Mouse (Mus musculus) limb, embryonic 10.5 days (tissue): ENCODE measurements around the gene Gm12394. TPM values are rescaled to one million over a fixed set of nuclear protein-coding genes. Genes with fewer than 3 reads are reported as not detected.
"Not testable (repeated sequence)": the region's sequence is repeated elsewhere in the genome, so short reads cannot be mapped to it uniquely, and the experiment has no call there.

Experiments
- DNase-seq: peaks from one replicate; pipeline ENCODE4 v3.0.0-alpha.2; 2017; ENCODE audit warnings: low spot score
- H3K27ac ChIP-seq: fragments of 300-500 bp; sonication (generic); 2 replicates; pipeline ENCODE4 v1.5.1; 2016; ENCODE audit warnings: mild to moderate bottlenecking
- H3K27me3 ChIP-seq: fragments of 300-500 bp; sonication (generic); 2 replicates; pipeline ENCODE4 v1.6.1; 2016; ENCODE audit warnings: low read depth, mild to moderate bottlenecking; ENCODE audit not compliant: poor library complexity, severe bottlenecking
- H3K36me3 ChIP-seq: fragments of 300-500 bp; sonication (generic); 2 replicates; pipeline ENCODE4 v1.6.1; 2016; ENCODE audit warnings: mild to moderate bottlenecking, moderate library complexity
- H3K4me1 ChIP-seq: fragments of 300-500 bp; sonication (generic); 2 replicates; pipeline ENCODE4 v1.6.1; 2016
- H3K4me3 ChIP-seq: fragments of 300-500 bp; sonication (generic); 2 replicates; pipeline ENCODE4 v1.5.1; 2016; ENCODE audit warnings: mild to moderate bottlenecking, moderate library complexity
- H3K9me3 ChIP-seq: fragments of 300-500 bp; sonication (generic); replicated peaks from 2 replicates; pipeline ENCODE4 v1.6.1; 2016; ENCODE audit warnings: mild to moderate bottlenecking
- WGBS: fragments of 180-500 bp; shearing (Covaris S2); methylation state at CpG from one replicate; pipeline ENCODE4 v1.1.7; 2016; 5-methylcytosine and 5-hydroxymethylcytosine counted together
- polyA plus RNA-seq: library from polyadenylated mRNA; unstranded; fragments of >200 nt; fragmentation: Nextera tagmentation; extraction: Ambion mirVana; gene quantifications from 2 replicates; pipeline ENCODE4 v1.2.1, GENCODE M21; 2016

The Gm12394 gene
- polyA plus RNA-seq = 0.06 TPM in 1 of 2 replicates, not detected in the other

GRCm38 (mm10) chr4:42856671-42857070, at the start of gene Gm12394:
Gene Gm12394, minus strand, starts transcription at chr4:42856771.
- WGBS = 82% methylated on average over 1 of the region's 1 CpGs
- H3K27me3 ChIP-seq, H3K27ac ChIP-seq, H3K36me3 ChIP-seq, DNase-seq, H3K9me3 ChIP-seq, H3K4me3 ChIP-seq, H3K4me1 ChIP-seq: not testable (repeated sequence)

- Histone ChIP-seq H3K4me1 (no peaks in the 10 kb centered on the region), H3K27ac (no peak overlapping the region), H3K36me3 (no peaks in the 10 kb centered on the region), H3K4me3 (no peak overlapping the region), H3K27me3 (no peaks in the 10 kb centered on the region), H3K9me3 (no peaks in the 10 kb centered on the region)
- WGBS = 84% methylated on average over 6 of the region's 6 CpGs
- DNase-seq = no peak
Measured at GRCm38 (mm10) chr4:42904966-42905365, 48.4 kb upstream of the Gm12394 start.

GRCm38 (mm10) chr4:42904523-42904922, 48.0 kb upstream of the Gm12394 start:
- DNase-seq = no peak
- WGBS = 85% methylated on average over 3 of the region's 3 CpGs
- Histone ChIP-seq H3K9me3 (no peaks in the 10 kb centered on the region), H3K4me3 (no peak overlapping the region), H3K27me3 (no peaks in the 10 kb centered on the region), H3K27ac (no peak overlapping the region), H3K4me1 (no peaks in the 10 kb centered on the region), H3K36me3 (no peaks in the 10 kb centered on the region)

GRCm38 (mm10) chr4:42903942-42904341, 47.4 kb upstream of the Gm12394 start:
- Histone ChIP-seq H3K9me3 (no peaks in the 10 kb centered on the region), H3K4me3 (no peak overlapping the region), H3K27ac (no peak overlapping the region), H3K27me3 (no peaks in the 10 kb centered on the region), H3K4me1 (no peaks in the 10 kb centered on the region), H3K36me3 (no peaks in the 10 kb centered on the region)
- 92% methylated on average over 1 of the region's 1 CpGs for WGBS
- no peak for DNase-seq

GRCm38 (mm10) chr4:42902730-42903129, 46.2 kb upstream of the Gm12394 start:
- Histone ChIP-seq H3K36me3 (no peaks in the 10 kb centered on the region), H3K27ac (no peak overlapping the region), H3K4me1 (0 out of 2 replicates have a peak, but pooled peaks cover 3% of the 10 kb centered on the region), H3K27me3 (no peaks in the 10 kb centered on the region), H3K4me3 (no peak overlapping the region), H3K9me3 (no peaks in the 10 kb centered on the region)
- 93% methylated on average over 5 of the region's 5 CpGs for whole genome bisulfite sequencing
- no peak for DNase-seq

- no peaks in the 10 kb centered on the region for H3K9me3 ChIP-seq
- no peaks in the 10 kb centered on the region for H3K27me3 ChIP-seq
- peak; percentile 43 for DNase-seq
- H3K4me1 ChIP-seq = 0 out of 2 replicates have a peak, but pooled peaks cover 3% of the 10 kb centered on the region
- no peak overlapping the region for H3K4me3 ChIP-seq
- H3K27ac ChIP-seq = no peak overlapping the region
- H3K36me3 ChIP-seq = no peaks in the 10 kb centered on the region
- 67% methylated on average over 9 of the region's 9 CpGs for WGBS
Measured at GRCm38 (mm10) chr4:42902174-42902573, 45.6 kb upstream of the Gm12394 start.

GRCm38 (mm10) chr4:42900878-42901277, 44.3 kb upstream of the Gm12394 start:
- Histone ChIP-seq H3K36me3 (no peaks in the 10 kb centered on the region), H3K27ac (no peak overlapping the region), H3K4me3 (no peak overlapping the region), H3K9me3 (no peaks in the 10 kb centered on the region), H3K4me1 (0 out of 2 replicates have a peak, but pooled peaks cover 3% of the 10 kb centered on the region), H3K27me3 (no peaks in the 10 kb centered on the region)
- WGBS = 79% methylated on average over 5 of the region's 5 CpGs
- no peak for DNase-seq

GRCm38 (mm10) chr4:42898914-42899313, 42.3 kb upstream of the Gm12394 start:
- Histone ChIP-seq H3K27ac (no peak overlapping the region), H3K36me3 (no peaks in the 10 kb centered on the region), H3K27me3 (no peaks in the 10 kb centered on the region), H3K4me3 (no peak overlapping the region), H3K4me1 (0 out of 2 replicates have a peak, but pooled peaks cover 3% of the 10 kb centered on the region), H3K9me3 (no peaks in the 10 kb centered on the region)
- no peak for DNase-seq
- WGBS = 40% methylated on average over 3 of the region's 3 CpGs

GRCm38 (mm10) chr4:42895118-42895517, 38.5 kb upstream of the Gm12394 start:
- Histone ChIP-seq H3K36me3 (no peaks in the 10 kb centered on the region), H3K27ac (no peak overlapping the region), H3K27me3 (no peaks in the 10 kb centered on the region), H3K9me3 (no peaks in the 10 kb centered on the region), H3K4me3 (no peak overlapping the region), H3K4me1 (0 out of 2 replicates have a peak, but pooled peaks cover 3% of the 10 kb centered on the region)
- no peak for DNase-seq
- 86% methylated on average over 7 of the region's 7 CpGs for WGBS

GRCm38 (mm10) chr4:42891176-42891575, 34.6 kb upstream of the Gm12394 start:
- DNase-seq = no peak
- no peaks in the 10 kb centered on the region for H3K4me1 ChIP-seq
- no peaks in the 10 kb centered on the region for H3K36me3 ChIP-seq
- H3K4me3 ChIP-seq = no peak overlapping the region
- H3K9me3 ChIP-seq = no peaks in the 10 kb centered on the region
- 69% methylated on average over 7 of the region's 7 CpGs for WGBS
- no peak overlapping the region for H3K27ac ChIP-seq
- no peaks in the 10 kb centered on the region for H3K27me3 ChIP-seq

GRCm38 (mm10) chr4:42888806-42889205, 32.2 kb upstream of the Gm12394 start:
- Histone ChIP-seq H3K4me3 (no peak overlapping the region), H3K27me3 (no peaks in the 10 kb centered on the region), H3K27ac (no peak overlapping the region), H3K9me3 (no peaks in the 10 kb centered on the region), H3K36me3 (no peaks in the 10 kb centered on the region), H3K4me1 (no peaks in the 10 kb centered on the region)
- WGBS = 90% methylated on average over 6 of the region's 6 CpGs
- DNase-seq = no peak

- H3K9me3 ChIP-seq = no peaks in the 10 kb centered on the region
- no peak overlapping the region for H3K4me3 ChIP-seq
- H3K4me1 ChIP-seq = no peaks in the 10 kb centered on the region
- no peaks in the 10 kb centered on the region for H3K27me3 ChIP-seq
- no peak for DNase-seq
- WGBS = 95% methylated on average over 6 of the region's 6 CpGs
- H3K36me3 ChIP-seq = no peaks in the 10 kb centered on the region
- no peak overlapping the region for H3K27ac ChIP-seq
Measured at GRCm38 (mm10) chr4:42886926-42887325, 30.4 kb upstream of the Gm12394 start.

- Histone ChIP-seq H3K9me3 (no peaks in the 10 kb centered on the region), H3K4me3 (no peak overlapping the region), H3K27ac (no peak overlapping the region), H3K27me3 (no peaks in the 10 kb centered on the region), H3K4me1 (no peaks in the 10 kb centered on the region), H3K36me3 (no peaks in the 10 kb centered on the region)
- no peak for DNase-seq
- 42% methylated on average over 1 of the region's 1 CpGs for WGBS
Measured at GRCm38 (mm10) chr4:42880677-42880948, 24.0 kb upstream of the Gm12394 start.
